Mouse (Mus musculus): ENCODE results near the gene Tmcc2. TPM values are rescaled to one million over a fixed set of nuclear protein-coding genes. Genes with fewer than 3 reads are reported as not detected.

Tmcc2 gene
- polyA plus RNA-seq, 1 experiment from 2014 or later = 16.7 TPM

GRCm38 (mm10) chr1:132374140-132374872 lies 16.8 kb downstream of the Tmcc2 start:
- H3K4me1 ChIP-seq = peaks cover 70% of the 10 kb centered on the region
- H3K36me3 ChIP-seq (ENCODE audit: poor library complexity, severe bottlenecking) = peaks cover 50% of the 10 kb centered on the region
- no peaks in the 10 kb centered on the region for H3K9me3 ChIP-seq (replicated peaks)
- no peaks in the 10 kb centered on the region for H3K27me3 ChIP-seq
- peak overlapping the region; percentile 24 for H3K4me2 ChIP-seq
- 47% methylated on average over 5 of the region's 5 CpGs for WGBS
- no peak overlapping the region for H3K4me3 ChIP-seq
- peak overlapping the region; percentile 73 for H3K27ac ChIP-seq
- no peak overlapping the region for H3K9ac ChIP-seq
- peak; percentile 62 for ATAC-seq

- peaks cover 70% of the 10 kb centered on the region for H3K4me1 ChIP-seq
- no peak overlapping the region for H3K4me3 ChIP-seq
- no peak overlapping the region for H3K4me2 ChIP-seq
- 89% methylated on average over 6 of the region's 6 CpGs for WGBS
- peaks cover 37% of the 10 kb centered on the region for H3K36me3 ChIP-seq (ENCODE audit: poor library complexity, severe bottlenecking)
- ATAC-seq = no peak
- no peaks in the 10 kb centered on the region for H3K9me3 ChIP-seq (replicated peaks)
- no peaks in the 10 kb centered on the region for H3K27me3 ChIP-seq
- no peak overlapping the region; the same call in 1 of the 2 replicates for H3K9ac ChIP-seq
- H3K27ac ChIP-seq = peak overlapping the region; percentile 73
Measured at GRCm38 (mm10) chr1:132372896-132373534, 18.1 kb downstream of the Tmcc2 start.

- 73% methylated on average over 5 of the region's 5 CpGs for WGBS
- no peak overlapping the region for H3K4me2 ChIP-seq
Measured at GRCm38 (mm10) chr1:132372354-132372753, 18.7 kb downstream of the Tmcc2 start.

GRCm38 (mm10) chr1:132371298-132372081 lies 19.6 kb downstream of the Tmcc2 start:
- Histone ChIP-seq H3K9me3 (replicated peaks) (no peaks in the 10 kb centered on the region), H3K27me3 (no peaks in the 10 kb centered on the region), H3K4me3 (no peak overlapping the region), H3K4me1 (peaks cover 69% of the 10 kb centered on the region), H3K27ac (peak overlapping the region; percentile 41), H3K4me2 (no peak overlapping the region), H3K36me3 (ENCODE audit: poor library complexity, severe bottlenecking) (peaks cover 24% of the 10 kb centered on the region), H3K9ac (no peak overlapping the region)
- ATAC-seq = no peak
- WGBS = 57% methylated on average over 8 of the region's 8 CpGs

More at GRCm38 (mm10) chr1:132372354-132372753, 18.7 kb downstream of the Tmcc2 start:
- no peak overlapping the region for H3K4me3 ChIP-seq
- H3K9ac ChIP-seq = no peak overlapping the region
- no peaks in the 10 kb centered on the region for H3K9me3 ChIP-seq (replicated peaks)
- peaks cover 31% of the 10 kb centered on the region for H3K36me3 ChIP-seq (ENCODE audit: poor library complexity, severe bottlenecking)
- no peaks in the 10 kb centered on the region for H3K27me3 ChIP-seq
- no peak; the same call in 1 of the 2 replicates for ATAC-seq
- H3K27ac ChIP-seq = peak overlapping the region; percentile 73
- peaks cover 68% of the 10 kb centered on the region for H3K4me1 ChIP-seq

- Histone ChIP-seq H3K4me3 (no peak overlapping the region), H3K9ac (no peak overlapping the region), H3K27ac (no peak overlapping the region), H3K9me3 (replicated peaks) (no peaks in the 10 kb centered on the region), H3K4me2 (no peak overlapping the region), H3K4me1 (peaks cover 68% of the 10 kb centered on the region), H3K27me3 (no peaks in the 10 kb centered on the region), H3K36me3 (ENCODE audit: poor library complexity, severe bottlenecking) (peaks cover 23% of the 10 kb centered on the region)
- ATAC-seq = no peak
- WGBS = 81% methylated on average over 9 of the region's 9 CpGs
Measured at GRCm38 (mm10) chr1:132370681-132371173, 20.4 kb downstream of the Tmcc2 start.

- H3K36me3 ChIP-seq (ENCODE audit: poor library complexity, severe bottlenecking) = peaks cover 27% of the 10 kb centered on the region
- H3K9me3 ChIP-seq (replicated peaks) = no peaks in the 10 kb centered on the region
- H3K27ac ChIP-seq = no peak overlapping the region
- ATAC-seq = peak; percentile 87
- H3K27me3 ChIP-seq = no peaks in the 10 kb centered on the region
- no peak overlapping the region for H3K4me2 ChIP-seq
- no peak overlapping the region; the same call in 1 of the 2 replicates for H3K9ac ChIP-seq
- H3K4me1 ChIP-seq = peaks cover 40% of the 10 kb centered on the region
- 36% methylated on average over 7 of the region's 7 CpGs for WGBS
- H3K4me3 ChIP-seq = no peak overlapping the region
Measured at GRCm38 (mm10) chr1:132367692-132368506, 23.2 kb downstream of the Tmcc2 start.

- H3K27ac ChIP-seq = no peak overlapping the region
- no peak; the same call in 1 of the 2 replicates for ATAC-seq
Measured at GRCm38 (mm10) chr1:132366937-132367336, 24.1 kb downstream of the Tmcc2 start.

GRCm38 (mm10) chr1:132366235-132366634 lies 24.8 kb downstream of the Tmcc2 start:
- H3K27ac ChIP-seq = no peak overlapping the region

More at GRCm38 (mm10) chr1:132366937-132367336, 24.1 kb downstream of the Tmcc2 start:
- H3K4me3 ChIP-seq = no peak overlapping the region
- WGBS = 69% methylated on average over 6 of the region's 6 CpGs
- peaks cover 30% of the 10 kb centered on the region for H3K4me1 ChIP-seq
- no peaks in the 10 kb centered on the region for H3K27me3 ChIP-seq
- H3K36me3 ChIP-seq (ENCODE audit: poor library complexity, severe bottlenecking) = peaks cover 33% of the 10 kb centered on the region
- no peaks in the 10 kb centered on the region for H3K9me3 ChIP-seq (replicated peaks)
- H3K9ac ChIP-seq = 0 out of 2 replicates have a peak overlapping the region, but pooled peaks have one; percentile 0
- no peak overlapping the region for H3K4me2 ChIP-seq

GRCm38 (mm10) chr1:132365645-132366044 lies 25.4 kb downstream of the Tmcc2 start:
- no peak for ATAC-seq
- WGBS = 40% methylated on average over 4 of the region's 4 CpGs
- H3K4me2 ChIP-seq = no peak overlapping the region

More at GRCm38 (mm10) chr1:132366235-132366634, 24.8 kb downstream of the Tmcc2 start:
- Histone ChIP-seq H3K36me3 (ENCODE audit: poor library complexity, severe bottlenecking) (peaks cover 36% of the 10 kb centered on the region), H3K27me3 (no peaks in the 10 kb centered on the region), H3K9me3 (replicated peaks) (no peaks in the 10 kb centered on the region), H3K9ac (no peak overlapping the region), H3K4me1 (peaks cover 23% of the 10 kb centered on the region), H3K4me2 (no peak overlapping the region), H3K4me3 (no peak overlapping the region)
- ATAC-seq = no peak
- WGBS = 47% methylated on average over 8 of the region's 8 CpGs

GRCm38 (mm10) chr1:132364896-132365557 lies 26.1 kb downstream of the Tmcc2 start:
- H3K4me1 ChIP-seq = peaks cover 16% of the 10 kb centered on the region
- no peak overlapping the region for H3K27ac ChIP-seq
- WGBS = 80% methylated on average over 7 of the region's 7 CpGs
- H3K9me3 ChIP-seq (replicated peaks) = no peaks in the 10 kb centered on the region
- no peak overlapping the region for H3K9ac ChIP-seq
- no peaks in the 10 kb centered on the region for H3K27me3 ChIP-seq
- no peak overlapping the region for H3K4me2 ChIP-seq
- H3K36me3 ChIP-seq (ENCODE audit: poor library complexity, severe bottlenecking) = peaks cover 38% of the 10 kb centered on the region
- no peak for ATAC-seq
- H3K4me3 ChIP-seq = no peak overlapping the region

More at GRCm38 (mm10) chr1:132365645-132366044, 25.4 kb downstream of the Tmcc2 start:
- Histone ChIP-seq H3K9me3 (replicated peaks) (no peaks in the 10 kb centered on the region), H3K27ac (no peak overlapping the region), H3K4me3 (no peak overlapping the region), H3K4me1 (peaks cover 18% of the 10 kb centered on the region), H3K36me3 (ENCODE audit: poor library complexity, severe bottlenecking) (peaks cover 37% of the 10 kb centered on the region), H3K27me3 (no peaks in the 10 kb centered on the region), H3K9ac (no peak overlapping the region)

- H3K9ac ChIP-seq = no peak overlapping the region
- no peak for ATAC-seq
- H3K9me3 ChIP-seq (replicated peaks) = no peaks in the 10 kb centered on the region
- no peak overlapping the region for H3K27ac ChIP-seq
- no peaks in the 10 kb centered on the region for H3K27me3 ChIP-seq
- H3K4me1 ChIP-seq = peaks cover 16% of the 10 kb centered on the region
- peaks cover 38% of the 10 kb centered on the region for H3K36me3 ChIP-seq (ENCODE audit: poor library complexity, severe bottlenecking)
- no peak overlapping the region for H3K4me3 ChIP-seq
- no peak overlapping the region for H3K4me2 ChIP-seq
- WGBS = 90% methylated on average over 3 of the region's 3 CpGs
Measured at GRCm38 (mm10) chr1:132364388-132364787, 26.7 kb downstream of the Tmcc2 start.
